Mouse (Mus musculus) mouse embryonic stem cell (cell line): ENCODE measurements at regions not wholly inside any gene's neighbourhood (a gene's known extent, or its start where the extent isn't known, plus 50 kb on each side); places are given as distances from the start of the nearest gene placed in this dataset.

Experiments used
- in situ Hi-C, 2 experiments: fragments of 300-500 bp; cut with MboI; formaldehyde crosslinking; loops; 1 replicate in 1 of 2; 3 replicates in 1 of 2; pipeline ENCODE4 v1.14.3; 2019 to 2020; ENCODE audit warnings: low sequenced_read_pairs in 2 of 2, low pct_unique_long_range_greater_than_20kb in 1 of 2, mixed read lengths in 1 of 2; ENCODE audit not compliant: unreplicated experiment in 1 of 2

DNA sequence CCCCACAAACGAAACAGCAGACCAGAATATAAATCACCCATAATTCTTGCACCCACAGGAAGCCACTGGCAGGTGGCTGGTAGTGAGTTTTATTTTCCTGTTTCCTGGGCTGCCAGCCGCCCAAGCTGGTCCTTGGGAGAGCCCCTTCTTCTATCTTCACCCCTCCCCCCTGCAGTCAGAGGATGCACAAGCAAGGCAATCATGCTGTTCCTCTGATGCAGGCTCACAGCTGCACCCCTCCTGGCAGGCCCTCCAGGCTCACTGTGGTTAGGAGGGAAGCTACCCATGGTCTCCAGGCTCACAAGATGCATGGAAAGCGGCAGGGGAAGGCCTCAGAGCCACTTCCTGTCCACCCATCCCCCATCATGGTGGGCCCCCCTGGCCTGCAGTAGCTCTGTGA is 79.3 kb upstream of the Aldh1b1 start:
- in situ Hi-C loops: no loop called here

GRCm38 (mm10) chr4:45715878-45716277 is 82.9 kb upstream of the Aldh1b1 start:
- in situ Hi-C loops: no loop called here

DNA sequence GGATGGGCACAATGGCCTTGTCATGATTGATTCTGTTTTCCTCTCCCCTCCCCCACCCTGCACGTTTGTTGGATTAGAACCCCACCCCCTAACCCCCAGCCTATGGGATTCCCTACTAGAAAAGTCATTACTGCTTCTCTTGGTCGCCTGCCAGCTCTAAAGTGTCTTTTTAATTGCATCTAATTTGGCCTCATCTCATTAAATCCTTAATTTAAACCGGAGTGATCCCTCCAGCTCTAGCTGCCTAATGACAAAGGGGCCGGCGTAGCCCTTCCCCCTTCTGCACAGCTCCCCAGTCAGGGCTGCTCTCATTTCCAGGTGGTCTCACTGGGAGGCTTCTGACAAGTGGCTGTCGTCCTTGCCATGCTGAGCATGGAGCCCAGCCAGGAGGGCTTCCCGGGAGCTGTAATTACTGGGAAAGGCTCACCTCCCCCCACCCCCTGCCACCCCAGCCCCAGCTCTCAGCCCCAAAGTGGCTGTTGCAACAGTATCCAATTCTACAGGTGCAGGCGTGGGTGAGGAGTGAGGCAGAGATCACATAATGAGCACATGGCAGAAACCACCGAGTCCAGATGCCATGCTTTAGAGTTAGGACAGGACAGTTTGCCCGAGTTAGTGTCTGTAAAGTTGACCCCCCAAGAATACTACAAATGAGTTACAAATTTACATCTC is 84.8 kb upstream of the Aldh1b1 start:
- in situ Hi-C loops: no loop called here

DNA sequence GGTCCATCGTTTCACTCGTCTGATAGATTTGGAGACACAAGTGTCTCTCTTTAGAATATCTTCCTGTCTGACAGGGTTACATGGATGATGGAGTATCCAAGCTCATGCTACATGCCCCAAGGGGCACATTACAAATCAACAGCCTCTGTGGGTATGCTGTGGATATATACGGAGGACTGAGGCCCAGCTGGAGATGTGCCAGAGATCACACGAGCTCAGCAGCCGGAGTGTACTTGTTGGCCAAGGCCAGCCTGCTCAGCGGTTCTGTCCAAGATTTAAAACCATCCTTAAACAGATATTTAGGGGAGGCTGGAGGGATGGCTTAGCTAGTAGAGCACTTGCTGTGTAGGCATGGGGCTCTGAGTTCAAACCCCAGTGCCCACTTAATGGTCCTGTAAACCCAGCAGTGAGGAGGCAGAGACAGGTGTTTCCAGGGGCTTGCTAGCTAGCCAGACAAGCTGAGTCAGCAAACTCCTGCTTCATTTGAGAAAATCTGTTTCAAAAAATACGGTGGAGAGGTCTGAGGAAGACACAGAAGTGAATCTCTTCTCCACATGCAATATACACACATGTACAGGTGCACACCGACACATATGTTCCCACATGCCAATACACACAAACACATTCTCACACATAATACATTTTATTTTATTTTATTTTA is 85.6 kb upstream of the Aldh1b1 start:
- in situ Hi-C loops: no loop called here

DNA sequence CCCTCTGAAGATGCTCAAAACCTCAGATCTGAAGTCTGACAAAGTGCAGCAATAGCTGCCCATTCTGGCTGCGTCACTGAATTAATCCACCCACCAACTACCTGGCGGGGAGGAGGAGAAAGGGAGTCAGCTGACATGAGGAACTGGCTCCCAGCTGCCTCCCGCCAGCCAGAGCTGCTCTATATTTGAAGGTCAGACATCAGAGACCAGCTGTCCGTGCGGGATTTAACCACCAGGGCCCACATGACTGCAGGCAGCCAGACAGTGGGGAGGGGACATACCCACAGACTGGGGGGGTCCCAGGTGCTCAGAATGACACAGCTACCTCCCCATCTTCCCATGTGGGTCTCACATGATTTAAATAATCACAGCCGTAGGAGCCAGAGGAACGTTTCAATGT is 94.8 kb upstream of the Aldh1b1 start:
- in situ Hi-C loops: no loop called here

DNA sequence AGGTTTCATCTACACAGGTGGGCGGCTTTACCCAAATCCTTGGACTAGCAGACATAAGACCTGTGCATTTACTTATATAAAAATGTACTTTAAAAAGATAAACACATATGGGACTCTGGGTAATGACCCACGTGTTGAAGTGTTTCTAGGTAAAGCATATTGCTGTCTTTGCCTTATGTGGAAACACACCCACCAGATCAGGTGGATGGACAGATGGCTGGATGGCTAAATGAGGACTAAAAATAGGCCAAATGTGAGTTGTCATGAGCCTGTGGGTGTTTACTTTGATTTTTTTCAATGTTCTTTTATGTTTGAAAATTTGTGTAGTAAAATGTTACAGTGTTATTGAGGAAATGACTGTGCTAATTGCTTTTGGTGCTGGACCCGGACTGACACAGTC is 99.2 kb upstream of the Aldh1b1 start:
- in situ Hi-C loops: no loop called here

DNA sequence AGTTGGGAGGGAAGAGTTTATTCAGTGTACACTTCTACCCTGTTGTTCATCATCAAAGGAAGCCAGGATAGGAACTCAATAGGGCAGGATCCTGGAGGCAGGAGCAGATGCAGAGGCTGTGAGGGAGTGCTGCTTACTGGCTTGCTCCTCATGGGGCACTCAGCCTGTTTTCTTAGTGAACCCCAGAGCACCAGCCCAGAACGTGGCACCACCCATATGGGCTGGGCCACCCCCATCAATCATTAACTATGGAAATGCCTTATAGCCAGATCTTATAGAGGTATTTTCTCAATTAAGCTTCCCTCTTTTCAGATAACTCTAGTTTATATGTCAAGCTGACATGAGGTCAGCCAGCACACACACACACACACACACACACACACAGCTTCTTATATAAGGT is 103.6 kb upstream of the Aldh1b1 start:
- in situ Hi-C loops: no loop called here

GRCm38 (mm10) chr4:45689991-45690916 is 108.6 kb upstream of the Aldh1b1 start:
- in situ Hi-C loops: no loop called here

DNA sequence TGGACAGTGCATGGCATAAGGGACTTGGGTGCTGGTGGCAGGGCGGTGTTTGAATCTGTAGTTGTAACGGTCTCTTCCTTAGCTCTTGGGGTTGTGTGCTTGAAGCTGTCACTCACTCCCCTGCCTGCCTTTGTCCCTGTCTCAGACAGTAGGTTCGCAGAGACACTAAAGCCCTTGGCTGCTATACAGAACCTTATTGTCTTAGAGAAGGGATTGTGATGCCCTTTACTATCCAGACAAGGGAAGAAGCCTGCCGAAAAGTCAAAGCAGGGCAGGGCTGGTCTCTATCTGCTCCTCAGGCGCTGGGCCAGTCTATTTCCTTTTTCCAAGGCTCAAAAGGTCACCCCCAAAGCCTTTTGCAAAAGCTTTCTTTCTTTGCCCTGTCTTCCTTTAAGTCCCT is 109.2 kb upstream of the Aldh1b1 start:
- in situ Hi-C loops: no loop called here

DNA sequence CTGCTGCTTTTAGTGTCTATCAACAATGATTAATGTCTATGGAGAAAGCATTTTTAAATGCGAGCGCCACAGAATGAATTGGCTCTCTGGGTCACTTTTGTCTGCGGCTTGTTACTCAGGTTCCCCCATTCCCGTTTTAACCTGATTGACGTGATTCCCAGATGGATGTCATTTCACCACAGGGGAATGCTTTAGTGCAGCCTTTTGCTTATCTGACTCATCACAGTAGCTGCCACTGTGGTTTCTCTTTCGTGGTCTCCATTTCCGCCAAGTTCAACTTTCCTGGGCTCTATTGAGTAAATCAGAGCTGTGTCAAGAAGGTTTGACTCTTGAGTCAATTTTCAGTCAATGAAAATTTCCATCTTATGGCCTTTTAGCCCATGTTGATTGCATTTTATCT is 110.6 kb upstream of the Aldh1b1 start:
- in situ Hi-C loops: no loop called here

- in situ Hi-C loops: no loop called here
Observed at GRCm38 (mm10) chr4:45685031-45685430, 113.8 kb upstream of the Aldh1b1 start.

DNA sequence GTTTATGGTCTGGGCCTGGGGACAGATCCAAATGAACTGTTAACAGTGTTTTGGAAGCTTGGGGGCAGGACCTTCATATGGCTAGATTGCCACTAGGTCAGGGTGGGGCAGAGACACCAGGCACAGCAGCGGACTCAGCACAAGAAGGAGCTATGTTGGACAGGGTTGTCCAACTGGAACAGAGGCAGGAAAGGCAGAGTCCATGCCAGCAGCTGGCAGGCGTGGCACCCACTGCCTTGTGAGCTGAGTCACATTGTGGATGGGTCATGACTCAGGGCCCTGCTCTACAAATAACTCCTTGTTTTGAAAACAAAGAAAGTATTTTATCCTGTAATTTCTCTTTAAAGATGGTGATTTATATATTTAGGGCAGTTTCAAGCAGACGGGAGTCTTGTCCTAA is 115.6 kb upstream of the Aldh1b1 start:
- in situ Hi-C loops: no loop called here

GRCm38 (mm10) chr4:45682746-45683145 is 116.1 kb upstream of the Aldh1b1 start:
- in situ Hi-C loops: no loop called here

GRCm38 (mm10) chr4:45676137-45676536 is 122.7 kb upstream of the Aldh1b1 start:
- in situ Hi-C loops: no loop called here

GRCm38 (mm10) chr4:45674291-45674690 is 124.5 kb upstream of the Aldh1b1 start:
- in situ Hi-C loops: no loop called here

DNA sequence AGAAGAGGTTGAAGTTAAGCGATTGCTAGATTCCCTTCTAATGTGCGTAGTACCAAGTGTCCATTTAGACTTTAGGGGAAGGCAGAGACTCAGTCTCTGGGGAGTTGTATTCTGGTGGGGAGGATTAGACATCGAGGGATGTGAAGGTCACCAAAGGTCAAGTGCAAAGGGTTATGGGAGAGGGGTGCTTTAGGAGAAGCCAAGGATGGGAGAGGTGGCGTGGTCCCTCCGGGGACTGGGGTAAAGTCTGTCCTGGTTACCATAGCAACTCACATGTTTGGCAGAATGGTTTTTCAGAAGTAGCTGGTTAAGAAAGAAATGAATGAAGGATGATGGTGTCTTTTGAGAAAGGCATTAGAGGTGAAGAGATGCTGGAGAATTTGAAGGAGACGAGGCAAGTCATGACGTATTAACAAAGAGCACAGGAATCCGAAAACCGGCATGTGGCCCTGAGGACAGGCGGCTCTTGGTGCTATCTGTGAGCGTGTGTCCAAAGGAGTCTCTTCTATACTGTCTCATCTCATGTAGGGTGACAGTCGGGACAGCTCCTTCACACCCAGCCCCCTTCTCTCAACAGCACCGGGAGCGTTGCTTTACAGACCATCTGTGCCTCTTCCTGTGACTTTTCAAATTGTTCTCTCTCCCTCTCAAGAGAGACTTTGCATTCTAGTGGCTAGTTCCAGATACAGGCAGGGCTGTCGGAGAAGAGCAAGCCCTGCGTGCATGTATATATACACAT is 125.6 kb upstream of the Aldh1b1 start:
- in situ Hi-C loops: no loop called here

DNA sequence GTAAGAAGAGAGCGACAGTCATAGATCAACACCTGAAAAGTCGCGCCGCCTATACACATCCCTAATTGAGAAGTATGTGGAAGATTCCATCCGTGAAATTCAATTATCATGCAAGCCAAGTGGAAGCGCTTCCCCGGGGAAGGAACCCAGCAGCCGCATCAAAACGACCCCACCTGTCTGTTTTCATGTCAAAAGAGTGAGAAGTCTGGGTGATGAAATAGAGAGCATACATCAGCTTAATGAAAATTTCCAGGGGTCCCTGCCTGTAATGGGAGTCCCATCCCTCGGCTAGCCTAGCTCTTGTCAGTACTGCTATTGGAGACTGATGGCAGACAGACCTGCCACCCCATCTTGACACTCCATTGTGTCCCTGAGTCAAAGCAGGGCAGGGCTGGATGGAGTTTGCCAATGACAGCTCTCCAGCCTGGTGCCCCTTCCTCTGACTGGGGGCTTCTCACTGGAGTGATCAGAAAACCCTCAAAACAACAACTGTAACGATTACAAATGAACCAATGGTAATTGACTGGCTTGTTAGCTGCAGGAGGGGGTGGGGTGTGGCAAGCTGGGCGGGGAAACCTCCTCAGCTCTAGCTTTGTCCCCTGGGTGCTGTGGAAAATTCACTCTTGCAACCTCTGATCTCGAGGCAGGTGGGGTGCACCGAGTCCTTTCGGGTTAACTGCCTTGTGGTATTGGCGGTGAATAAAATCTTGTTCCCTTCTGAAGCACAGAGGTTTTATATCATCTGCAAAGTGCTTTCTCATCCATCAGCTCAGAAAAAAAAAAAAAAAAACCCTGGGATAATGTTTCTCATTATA is 126.4 kb upstream of the Aldh1b1 start:
- in situ Hi-C loops: no loop called here

DNA sequence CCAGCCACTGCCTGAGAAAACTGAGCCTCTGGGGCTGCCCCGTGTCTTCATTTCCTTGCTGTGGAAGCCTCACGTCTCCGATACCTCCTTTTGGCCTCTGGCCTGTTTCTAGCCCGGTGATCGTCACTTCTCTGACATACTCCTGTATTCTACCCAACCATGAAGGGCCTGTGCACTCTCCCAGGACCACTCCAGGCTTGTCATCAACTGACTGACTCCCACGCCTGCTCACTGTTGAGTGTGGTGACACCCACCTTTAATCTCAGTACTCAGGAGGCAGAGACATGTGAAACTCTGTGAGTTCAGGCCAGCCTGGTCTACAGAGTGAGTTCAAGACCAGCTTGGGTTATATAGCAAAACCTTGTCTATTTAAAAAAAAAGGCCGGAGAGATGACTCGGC is 132.1 kb upstream of the Shb start:
- in situ Hi-C loops: no loop called here
